Mouse (Mus musculus) NIH3T3 (cell line): Measurements from ENCODE around the gene Spint2.

Experiments used
- DNase-seq: peaks from one replicate; pipeline ENCODE4 v3.0.0-alpha.2; 2012; ENCODE audit warnings: low read depth

Gene Spint2

DNA sequence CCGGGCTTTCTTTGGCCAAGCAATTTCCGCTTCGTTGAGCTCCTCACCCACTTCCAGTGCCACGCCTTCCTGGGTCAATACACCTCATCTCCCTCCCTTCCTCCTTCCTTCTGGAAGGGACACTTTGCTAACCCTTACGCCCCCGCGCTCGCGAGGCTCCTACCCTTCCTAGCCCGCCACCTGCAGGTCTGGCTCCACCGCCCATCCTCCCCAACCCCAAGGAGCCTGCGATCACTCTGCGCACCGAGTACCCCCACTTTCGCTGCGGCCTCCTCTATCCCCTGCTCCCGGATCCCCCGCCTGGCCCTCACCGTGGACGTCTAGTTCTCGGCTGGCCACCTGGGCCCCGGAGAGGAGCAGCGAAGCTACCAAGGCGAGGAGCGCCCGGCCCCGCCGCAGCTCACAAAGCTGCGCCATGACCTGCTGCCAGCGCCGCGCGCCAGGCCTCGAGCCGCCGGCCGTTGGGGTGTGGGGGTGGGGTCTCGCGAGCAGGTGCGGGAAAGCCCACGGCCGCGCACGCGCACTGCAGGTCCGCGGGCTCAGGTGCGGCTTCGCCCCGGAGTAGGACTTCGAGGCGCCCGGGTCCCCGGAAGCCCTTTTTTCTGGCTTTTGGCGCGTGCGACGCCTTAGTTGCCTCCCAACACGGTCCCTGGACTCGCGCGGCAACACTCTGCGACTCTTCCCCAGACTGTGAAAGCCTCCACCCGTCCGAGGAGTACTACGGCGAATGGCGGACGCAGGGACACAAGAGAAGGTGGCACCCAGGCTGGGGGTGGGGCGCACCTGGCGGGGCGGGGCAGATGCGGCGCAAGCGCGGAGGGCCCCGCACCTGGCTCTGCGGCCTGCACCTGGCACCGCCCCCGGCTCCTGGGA is at the start of gene Spint2:
Gene Spint2, minus strand, starts transcription at position 712 of the 873 bp plus-strand sequence.
- DNase-seq: no peak

DNA sequence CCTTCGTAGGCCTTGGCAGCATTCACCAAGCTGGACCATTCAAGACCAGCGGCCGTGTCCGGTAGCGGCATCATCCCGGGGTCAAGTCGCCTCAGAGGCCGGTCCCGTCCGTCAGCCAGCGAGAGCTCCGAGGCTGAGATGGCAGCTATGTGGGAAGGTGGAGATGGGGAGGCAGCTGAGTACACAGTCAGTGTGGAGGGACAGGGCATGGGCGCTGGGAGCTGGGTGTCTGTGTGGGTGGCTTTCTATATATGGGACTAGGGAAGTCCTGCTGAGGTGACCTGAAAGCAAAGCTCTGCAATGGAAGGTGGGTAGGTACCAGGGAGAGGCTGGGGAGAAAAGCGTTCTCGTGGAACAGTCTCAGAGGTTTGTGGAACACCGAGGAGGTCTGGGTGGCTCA is 47.3 kb upstream of the Spint2 start:
- no peak for DNase-seq

DNA sequence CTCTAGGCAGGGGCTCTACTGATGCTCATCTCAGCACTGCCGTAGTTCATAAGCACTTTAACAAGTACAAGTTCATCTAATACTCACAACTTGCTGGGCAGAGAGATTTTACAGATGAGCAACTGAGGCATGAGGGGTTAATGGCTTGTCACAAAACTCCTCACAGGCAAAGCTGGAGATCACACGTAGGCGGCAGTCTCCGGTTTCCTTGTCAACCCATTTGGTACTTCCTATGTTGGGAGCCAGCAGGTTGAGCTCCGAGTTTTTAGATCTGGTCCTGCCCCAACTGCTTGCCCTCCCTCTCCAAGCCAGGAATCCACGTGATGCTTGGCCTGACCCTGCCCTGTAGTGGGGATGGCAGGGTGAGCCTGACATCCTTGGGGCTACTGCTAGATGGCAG is 45.4 kb upstream of the Spint2 start:
- no peak for DNase-seq

DNA sequence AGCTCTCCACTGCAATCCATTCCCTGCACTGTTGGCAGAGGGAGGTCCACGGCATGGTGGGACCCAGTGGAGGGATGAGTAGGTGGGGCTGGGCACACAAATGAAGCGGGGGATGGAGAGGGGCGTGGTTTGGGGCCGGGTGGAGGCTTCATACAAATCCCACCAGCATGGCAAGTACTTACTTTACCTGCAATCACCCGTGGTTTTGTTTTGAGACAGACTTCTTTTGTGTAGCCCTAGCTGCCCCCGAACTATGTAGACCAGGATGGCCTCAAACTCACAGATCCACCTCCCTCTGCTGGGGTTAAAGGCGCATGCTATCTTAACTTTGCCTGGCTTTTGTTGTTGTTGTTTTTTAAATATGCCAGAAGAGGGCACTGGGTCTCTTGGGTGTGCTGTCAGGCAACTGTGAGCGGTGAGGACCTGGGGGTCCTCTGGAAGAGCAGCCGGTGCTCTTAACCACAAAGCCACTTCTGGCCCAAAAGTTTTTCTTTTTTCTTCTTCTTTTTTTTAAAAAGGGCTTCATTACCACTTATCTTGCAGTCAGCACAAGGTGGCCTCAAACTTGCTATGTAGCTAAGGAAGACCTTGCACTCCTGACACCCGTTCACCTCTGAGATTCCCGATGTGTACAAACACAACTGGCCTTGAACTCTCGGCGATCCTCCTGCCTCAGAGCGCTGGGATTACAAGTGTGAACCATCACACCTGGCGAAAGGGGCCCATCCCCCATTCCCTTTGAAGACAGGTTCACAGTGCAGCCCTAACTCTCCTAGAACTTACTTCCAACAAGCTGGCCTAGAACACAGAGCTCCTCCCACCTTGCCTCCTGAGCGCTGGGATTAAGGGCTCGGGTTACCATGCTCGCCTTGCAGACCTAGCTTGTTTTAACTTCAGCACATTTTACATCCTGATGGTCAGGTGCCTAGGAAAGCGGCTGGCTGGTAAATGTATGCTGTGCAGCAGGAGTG is 37.9 kb upstream of the Spint2 start:
- DNase-seq: peak; percentile 22

DNA sequence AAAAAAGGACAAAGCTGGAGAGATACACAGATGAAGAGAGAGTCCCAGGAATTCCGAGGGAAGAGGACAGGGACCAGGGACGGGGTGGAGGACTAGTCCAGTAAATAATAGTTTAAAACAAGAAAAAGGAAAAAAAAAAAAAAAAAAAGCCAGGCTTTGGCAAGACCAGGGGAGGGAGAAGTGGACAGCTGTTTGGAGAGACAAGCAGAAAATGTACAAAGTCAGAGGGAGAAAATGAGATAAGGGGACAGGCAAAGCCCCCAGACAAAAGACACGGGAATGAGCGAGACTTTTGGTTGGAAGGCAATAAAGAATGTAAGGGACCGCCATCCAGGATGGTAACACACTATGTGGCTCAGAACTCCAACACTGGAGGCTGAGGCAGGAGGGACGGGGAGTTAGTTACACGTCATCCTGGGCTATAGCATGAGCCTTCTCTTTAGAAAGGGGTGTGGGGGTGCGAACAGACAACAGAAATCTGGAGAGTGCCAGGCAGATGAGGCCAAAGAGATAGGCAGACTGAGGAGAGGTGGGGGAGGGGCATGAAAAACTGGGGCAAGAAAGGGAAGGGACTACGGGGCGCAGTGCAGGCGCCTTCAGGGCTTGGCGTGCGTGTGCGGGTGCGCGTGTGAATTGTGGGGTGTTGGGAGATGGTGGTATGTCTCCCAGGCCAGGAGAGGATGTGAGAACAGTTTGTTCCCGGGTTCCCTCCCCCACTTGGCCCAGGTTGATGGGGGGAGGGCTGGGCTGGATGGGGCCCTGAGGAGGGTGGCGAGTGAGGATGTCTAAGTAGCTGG is 36.6 kb upstream of the Spint2 start:
- DNase-seq: peak; percentile 18

DNA sequence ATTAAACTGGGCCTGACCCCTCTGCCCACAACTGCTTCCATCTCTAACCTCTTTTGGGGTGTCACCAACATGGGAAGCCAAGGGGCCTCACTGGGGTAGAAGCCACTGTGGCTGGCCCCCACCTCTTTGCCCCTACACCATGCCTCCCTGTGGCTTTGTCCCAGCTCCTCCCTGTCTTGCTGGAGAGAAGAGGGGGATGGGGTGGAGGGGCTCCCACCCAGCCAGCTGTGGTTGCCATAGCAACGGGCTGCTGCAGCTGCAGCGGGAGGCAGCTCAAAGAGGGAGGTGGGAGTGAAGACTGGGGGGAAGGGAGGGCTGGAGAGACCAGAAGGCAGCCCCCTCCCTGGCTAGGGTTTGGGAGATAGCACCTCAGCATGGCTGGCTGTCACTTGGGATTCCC is 35.8 kb upstream of the Spint2 start:
- DNase-seq: peak; percentile 20

DNA sequence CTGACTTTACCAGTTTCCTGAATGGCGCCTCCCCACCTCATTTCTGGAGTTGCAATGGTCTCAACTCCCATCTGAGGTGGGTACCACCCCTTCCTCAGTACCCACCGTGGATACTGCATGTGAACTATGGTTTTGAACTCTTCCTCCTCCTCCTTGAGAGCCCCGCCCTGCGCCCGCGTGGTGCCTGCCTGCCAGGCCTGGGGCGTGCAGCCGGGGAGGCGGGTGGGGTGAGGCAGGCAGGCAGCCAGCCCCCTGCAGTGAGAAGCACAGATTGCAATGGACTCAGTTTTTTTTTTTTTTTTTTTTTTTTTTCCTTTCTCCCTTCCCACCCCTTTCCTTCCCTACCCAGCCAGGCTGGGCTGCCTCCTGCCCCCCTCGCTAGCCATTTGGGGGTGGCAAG is 35.3 kb upstream of the Spint2 start:
- peak; percentile 70 for DNase-seq

DNA sequence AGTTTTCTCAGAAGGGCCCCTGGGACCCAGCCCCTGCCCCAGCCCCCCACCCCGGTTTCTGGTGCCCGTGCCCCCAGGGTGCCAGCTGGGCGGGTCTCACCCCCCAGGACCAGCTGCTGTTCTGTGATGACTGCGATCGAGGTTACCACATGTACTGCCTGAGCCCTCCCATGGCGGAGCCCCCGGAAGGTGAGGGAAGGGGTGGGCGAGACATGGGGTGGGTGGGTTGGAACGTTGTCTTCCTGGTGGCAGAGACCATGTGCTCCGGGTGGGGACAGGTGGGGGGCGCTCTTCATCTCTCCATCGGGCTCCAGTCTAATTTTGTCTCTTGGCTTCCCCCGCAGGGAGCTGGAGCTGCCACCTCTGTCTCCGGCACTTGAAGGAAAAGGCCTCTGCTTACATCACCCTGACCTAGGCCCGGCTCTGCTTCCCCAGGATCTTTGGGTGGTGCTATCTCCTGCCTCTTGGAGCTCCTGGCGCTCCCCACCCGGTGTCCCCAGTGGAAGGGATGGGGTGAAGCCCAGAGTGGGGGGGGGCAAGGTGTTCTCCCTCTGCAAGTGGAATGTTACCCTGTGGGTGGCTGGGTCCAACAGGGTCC is 34.5 kb upstream of the Spint2 start:
- no peak for DNase-seq

DNA sequence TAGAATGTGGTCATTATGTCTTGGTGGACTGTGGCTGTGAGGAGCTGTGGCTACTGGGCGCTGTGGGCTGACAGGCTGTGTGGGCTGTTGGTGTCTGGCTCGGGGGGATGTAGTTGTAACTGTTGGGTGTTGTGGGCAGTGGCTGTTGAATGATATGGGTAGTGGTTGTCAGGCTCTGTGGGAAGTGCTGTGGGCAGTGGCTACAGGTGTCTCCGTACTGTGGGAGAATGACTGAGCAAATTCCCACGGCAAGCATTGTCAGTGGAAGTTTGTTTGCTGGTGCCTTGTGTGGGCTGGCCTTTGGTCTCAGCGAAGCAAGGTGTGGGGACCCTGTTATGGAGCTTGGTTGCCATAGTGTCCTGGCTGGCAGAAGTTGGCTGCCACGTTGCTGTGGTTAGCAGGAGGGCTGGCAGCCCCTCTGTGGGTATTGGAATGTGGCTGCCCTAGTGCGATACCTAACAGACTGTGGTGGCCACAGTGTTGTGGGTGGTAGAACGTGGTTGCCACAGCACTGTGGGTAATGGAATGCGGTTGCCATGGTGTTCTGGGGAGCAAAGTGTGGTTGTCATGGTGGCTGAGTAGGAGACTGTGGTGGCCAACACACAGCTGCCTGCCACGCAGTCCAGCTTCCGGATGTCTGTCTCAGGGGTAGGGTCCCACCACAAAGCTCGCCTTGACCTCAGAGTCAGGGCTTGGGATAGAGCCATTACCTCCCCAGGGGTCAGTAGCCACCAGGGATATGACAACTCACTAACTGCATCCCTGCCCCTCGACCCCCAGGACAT is 33.3 kb upstream of the Spint2 start:
- no peak for DNase-seq

DNA sequence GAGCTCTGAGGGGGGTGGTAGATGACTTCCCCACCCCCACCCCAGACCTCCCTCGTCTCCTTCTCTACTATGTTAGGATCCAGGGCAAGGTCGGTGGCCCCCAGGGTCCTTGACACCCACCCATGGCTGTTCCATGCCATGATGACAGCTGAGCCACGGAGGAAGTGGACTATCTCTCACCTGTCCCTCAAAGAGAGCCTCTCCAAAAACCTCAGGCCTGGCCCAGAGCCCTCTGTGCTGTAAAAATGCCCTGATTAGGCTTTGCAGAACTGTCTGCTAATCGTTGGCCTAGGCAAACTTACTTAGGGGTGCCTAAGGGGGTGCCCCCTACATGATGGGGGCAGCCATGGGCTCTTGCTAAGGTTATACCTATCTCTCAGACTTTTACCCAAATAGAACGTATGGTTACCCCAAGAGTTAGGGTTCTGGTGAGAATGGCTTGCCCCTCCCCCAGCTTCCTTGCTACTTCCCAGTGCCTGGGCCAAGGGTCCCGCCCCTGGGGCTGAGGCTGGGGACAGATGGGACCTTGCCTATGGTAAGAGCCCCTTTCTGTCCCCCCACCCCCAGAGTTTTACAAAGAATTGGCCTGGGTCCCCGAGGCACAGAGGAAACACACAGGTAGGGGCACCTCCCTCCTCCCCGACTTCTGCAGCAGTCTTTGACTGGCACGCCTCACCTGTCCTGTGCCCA is 32.0 kb upstream of the Spint2 start:
- DNase-seq: no peak

DNA sequence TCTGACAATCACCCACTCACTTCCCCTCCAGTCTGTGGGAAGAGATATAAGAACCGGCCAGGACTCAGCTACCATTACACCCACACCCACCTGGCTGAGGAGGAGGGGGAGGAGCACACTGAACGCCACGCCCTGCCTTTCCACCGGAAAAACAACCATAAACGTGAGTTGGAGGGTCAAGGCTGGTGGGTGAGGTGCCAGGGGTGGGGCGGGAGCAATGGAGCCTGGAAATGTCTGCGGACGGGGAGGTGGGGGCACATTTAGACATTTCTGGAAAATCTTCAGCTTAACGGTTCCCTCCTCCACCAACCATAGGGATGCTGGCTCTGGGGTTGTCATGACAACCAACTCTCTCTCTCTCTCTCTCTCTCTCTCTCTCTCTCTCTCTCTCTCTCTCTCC is 31.3 kb upstream of the Spint2 start:
- DNase-seq: no peak

DNA sequence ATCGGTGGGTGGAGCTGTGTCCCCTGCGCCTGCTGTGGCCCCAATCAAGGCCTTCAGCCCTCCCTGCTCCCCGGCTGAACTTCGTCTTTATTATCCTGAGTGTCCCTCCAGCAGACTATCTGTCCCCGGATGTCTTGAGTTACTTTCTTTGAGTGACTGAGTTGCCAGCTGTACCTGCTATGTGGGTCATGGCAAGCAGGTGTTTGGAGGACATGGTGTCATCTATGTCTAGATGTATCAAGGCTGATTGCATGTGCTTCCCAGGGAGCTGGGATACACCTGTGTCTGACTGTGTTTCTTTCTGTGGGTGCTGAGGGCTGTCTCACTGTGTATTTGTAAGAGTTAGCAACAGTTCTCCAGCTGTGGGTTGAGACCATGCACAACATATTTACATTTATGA is 28.0 kb upstream of the Spint2 start:
- DNase-seq: no peak

DNA sequence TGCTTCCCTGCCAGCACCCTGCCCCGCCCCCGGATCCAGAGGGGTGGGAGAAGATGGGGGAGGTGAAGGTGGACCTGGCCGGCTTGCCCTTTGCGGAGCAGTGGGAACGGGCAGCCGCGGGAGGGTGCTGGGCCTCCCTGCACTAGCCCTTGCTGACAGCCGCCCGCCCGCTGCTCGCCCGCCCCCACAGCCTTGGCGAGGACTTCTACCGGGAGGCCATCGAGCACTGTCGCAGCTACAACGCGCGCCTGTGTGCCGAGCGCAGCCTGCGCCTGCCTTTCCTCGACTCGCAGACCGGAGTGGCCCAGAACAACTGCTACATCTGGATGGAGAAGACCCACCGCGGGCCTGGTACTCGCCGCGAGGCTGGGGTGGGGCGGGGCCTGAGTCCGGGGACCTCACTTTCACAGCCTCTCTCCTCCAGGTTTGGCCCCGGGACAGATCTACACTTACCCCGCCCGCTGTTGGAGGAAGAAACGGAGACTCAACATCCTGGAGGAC is 27.6 kb upstream of the Spint2 start:
- DNase-seq: no peak

DNA sequence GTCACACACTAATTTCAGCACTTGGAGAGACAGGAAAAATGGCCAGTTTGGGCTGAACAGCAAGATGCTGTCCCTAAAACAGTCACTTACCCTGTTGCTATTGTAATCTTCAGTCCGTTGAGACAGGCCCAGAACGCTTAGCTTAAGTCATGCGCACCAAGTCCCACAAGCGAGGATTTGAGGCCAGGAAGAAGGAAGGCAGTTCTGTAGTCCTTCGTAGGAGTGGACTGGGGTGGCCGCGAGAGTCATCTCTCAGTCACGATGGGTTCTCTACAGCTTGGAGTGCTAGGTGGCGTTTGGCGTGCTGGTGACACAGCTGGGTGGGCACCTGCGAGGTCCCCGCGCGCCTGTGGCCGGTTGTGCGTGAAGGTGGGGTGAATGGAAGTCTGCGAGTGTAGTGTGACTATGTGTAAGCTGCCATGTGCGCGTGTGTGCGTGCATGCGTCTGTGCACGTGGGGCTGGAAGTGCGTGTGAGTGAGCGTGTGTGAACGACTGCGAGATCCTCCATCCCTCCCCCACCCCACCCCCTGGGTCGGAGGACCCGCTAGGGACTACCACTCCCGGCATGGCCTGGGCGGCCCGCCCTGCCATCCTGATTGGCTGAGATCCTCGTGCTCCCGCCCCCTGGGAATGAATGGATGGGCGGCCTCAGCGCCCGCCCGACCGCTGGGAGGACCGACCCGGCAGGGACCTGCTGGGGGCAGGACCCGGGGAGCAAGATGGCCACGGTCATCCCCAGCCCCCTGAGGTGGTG is 25.8 kb upstream of the Spint2 start:
- peak; percentile 95 for DNase-seq

DNA sequence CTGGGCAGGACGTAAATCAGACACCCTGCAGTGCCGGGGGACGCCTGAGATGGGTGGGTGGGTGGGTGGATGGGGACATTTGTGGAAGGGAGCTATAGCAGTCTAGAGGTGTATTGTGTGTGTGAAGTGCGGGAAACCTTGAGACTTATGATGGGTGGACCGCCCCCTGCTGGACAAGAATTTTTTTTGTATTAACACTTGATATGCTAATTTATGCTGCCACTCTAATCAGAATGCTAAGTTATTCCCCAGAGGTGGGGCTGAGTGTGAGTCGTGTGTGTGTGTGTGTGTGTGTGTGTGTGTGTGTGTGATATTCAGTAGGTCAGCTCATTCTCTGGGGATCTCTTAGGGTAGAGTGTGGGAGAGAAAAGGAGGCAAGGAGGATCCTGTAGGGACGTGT is 24.9 kb upstream of the Spint2 start:
- peak; percentile 75 for DNase-seq

DNA sequence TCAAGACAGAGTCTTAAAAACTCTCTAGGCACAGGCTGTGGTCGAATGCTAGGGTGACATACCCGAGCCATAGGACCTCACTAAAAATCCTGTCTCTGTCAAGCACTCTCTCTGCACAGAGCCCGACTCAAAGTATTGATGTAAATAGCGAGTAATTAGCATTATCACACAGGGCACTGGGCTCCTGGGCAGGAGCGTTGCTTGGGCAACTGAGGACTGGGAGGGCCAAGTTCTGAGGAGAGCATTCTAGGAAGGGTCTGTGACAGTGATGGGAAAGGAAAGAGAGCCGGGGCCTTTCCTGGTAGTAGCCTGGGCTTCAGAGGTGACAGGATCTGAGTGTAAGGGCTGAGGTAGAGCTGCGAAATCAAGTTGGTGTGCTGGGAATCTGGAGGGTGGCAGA is 24.4 kb upstream of the Spint2 start:
- DNase-seq: no peak

DNA sequence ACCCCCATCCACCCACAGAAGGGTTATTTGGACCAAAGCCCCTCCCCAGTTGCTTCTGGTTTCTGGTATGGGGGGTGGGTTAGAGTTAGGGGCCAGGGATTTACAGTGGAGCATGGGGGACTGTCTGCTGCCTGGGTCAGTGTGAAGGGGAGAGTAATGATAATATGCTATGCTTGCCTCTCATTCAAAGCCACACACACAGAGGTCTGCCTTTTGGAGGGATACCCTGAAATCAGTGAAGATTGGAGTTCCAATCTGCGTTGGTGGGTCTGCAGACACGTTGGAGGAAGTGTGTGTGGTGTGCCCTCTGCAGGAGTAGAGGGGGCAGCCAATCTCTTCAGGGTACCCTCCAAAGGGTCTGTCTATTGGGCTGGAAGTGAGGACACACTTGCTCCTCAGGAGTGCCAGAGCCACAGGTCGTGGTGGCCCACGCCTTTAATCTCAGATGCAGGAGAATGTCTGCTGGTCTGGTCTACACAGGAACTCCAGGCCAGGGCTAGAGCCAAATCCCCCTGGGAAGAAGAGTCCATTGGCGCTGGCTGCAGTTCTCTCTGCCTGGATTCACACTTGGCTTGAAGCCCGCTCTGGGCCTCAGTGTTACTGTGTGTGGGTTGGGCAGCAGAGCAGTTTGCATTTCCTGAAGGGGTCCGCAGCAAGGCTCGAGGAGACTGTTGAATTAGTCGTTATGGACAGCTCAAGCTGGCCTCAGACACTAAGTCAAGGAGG is 23.7 kb upstream of the Spint2 start:
- DNase-seq: no peak

DNA sequence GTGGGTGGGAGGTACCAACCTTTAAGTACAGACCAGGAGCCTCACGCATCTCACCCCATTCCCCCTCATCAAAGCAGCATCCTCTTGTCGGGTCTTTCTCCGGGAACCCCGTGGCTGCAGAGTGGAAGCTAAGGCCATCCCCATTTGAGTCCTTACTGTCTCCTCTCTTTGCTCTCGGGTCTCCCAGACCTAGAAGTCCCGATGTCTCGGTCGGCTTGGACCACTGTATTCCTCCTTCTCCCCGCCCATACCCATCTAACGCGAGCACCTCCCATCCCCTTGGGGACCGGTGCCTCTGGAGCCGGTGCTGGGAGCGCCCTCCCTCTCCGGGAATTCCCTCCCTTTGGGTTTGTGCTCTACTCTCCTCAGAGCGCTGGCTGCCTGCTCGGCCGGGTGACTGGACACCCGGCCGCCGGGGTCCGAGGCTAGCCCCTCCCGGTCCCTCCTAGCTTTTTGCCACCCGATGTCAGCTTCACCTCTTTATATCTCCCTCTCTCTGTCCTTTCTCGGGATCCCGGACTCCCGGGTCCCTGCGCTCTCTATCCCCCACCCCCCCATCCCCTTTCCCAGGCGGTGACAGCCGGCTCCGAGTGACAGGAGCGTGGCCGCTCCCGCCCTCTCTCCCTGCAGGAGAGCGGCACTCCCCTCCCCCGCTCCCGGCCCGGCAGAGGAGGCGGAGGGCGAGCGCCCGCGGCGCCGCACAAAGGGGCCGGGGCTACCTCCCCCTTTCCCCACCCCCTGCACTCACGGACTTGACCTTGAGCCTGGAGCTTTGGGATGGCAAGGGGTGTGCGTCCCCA is 23.0 kb upstream of the Spint2 start:
- peak; percentile 37 for DNase-seq
